Mouse (Mus musculus): ENCODE data around the gene Prc1.
"Not testable (repeated sequence)": the region's sequence is repeated elsewhere in the genome, so short reads cannot be mapped to it uniquely, and the experiment has no call there.

The Prc1 gene

GRCm38 (mm10) chr7:80285725-80286124 is 8.5 kb upstream of the Prc1 start:
- DNase-seq (ENCODE audit: low read depth, low spot score): no peak

GRCm38 (mm10) chr7:80287736-80288135 is 6.5 kb upstream of the Prc1 start:
- DNase-seq (ENCODE audit: low read depth, low spot score): no peak

- DNase-seq (ENCODE audit: low read depth, low spot score): no peak
Observed at GRCm38 (mm10) chr7:80294764-80295648, 756 bp downstream of the Prc1 start.

- no peak for DNase-seq (ENCODE audit: low read depth, low spot score)
Observed at GRCm38 (mm10) chr7:80296462-80296861, 2.2 kb downstream of the Prc1 start.

DNA sequence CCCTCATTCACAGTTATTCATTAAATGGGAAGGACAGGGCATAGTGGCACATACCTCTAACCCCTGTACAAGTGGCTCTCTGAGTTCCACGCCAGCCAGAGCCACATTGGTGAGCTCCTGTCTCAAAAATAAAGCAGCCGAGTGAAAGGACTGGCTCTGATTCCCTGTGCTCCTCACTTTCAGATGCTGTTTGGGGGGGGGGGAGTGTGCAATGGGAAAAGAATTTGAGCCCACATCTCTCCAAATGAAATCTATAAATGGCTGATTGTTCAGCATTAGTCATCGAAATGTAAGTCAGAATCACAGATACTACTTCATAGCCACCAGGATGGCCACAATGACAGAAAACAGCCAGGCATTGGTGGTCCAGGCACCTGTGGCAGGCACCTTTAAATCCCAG is 2.8 kb downstream of the Prc1 start:
- DNase-seq (ENCODE audit: low read depth, low spot score): no peak

GRCm38 (mm10) chr7:80298754-80299153 is 4.5 kb downstream of the Prc1 start:
- DNase-seq (ENCODE audit: low read depth, low spot score): no peak

GRCm38 (mm10) chr7:80299568-80299967 is 5.3 kb downstream of the Prc1 start:
- DNase-seq (ENCODE audit: low read depth, low spot score): no peak

DNA sequence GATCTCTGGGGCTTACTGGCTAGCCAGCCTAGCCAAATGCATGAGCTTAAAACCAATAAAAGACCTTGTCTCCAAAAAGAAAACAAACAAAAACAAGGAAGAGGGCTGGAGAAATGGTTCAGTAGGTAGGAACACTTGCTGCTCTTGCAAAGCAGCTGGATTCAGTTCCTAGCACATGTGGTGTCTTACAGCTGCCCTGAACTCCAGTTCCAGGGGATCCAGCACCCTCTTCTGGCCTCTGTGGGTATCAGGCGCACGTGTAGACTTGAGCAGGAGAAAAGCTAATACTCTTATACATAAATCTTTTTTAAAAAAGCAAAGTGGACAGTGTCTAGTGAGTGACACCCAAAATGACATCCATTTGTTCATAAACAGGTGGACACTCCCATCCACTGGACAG is 7.3 kb downstream of the Prc1 start:
- DNase-seq (ENCODE audit: low read depth, low spot score): no peak

GRCm38 (mm10) chr7:80307766-80308165 is 13.5 kb downstream of the Prc1 start:
- no peak for DNase-seq (ENCODE audit: low read depth, low spot score)

DNA sequence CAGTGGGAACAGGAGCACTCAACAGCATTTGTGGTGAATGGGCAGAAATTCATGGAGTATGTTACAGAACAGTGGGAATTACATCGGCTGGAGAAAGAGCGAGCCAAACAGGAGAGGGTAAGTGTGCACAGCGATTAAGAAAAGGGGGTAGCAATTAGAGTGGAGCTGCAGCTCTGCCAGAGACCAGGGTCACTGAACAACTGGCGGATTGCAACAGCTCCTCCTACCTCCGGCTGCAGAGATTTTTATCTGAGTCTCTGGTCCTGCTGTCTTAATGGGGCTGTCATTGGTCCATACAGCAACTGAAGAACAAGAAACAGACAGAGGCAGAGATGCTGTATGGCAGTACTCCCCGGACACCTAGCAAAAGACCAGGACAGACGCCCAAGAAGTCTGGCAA is 16.5 kb downstream of the Prc1 start:
- no peak for DNase-seq (ENCODE audit: low read depth, low spot score)

DNA sequence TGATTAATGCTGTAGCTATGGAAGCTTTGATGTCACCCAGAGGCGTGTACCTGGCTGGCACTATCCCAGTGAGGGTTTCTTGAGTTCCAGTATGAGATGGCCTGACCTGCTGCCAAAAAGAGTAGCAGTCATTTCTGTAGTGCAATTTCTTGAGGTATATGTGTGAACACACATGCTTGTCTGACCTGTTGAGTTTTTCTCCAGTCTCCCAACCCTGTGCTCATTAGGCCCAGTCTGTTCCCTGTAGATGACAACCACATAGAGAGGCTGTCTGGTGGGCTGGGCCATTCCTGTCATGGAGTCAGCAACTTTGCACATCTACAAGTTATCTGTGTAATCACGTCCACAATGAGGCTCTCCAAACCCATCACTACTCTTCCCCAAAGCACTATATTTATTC is 21.5 kb downstream of the Prc1 start:
- DNase-seq (ENCODE audit: low read depth, low spot score): no peak

DNA sequence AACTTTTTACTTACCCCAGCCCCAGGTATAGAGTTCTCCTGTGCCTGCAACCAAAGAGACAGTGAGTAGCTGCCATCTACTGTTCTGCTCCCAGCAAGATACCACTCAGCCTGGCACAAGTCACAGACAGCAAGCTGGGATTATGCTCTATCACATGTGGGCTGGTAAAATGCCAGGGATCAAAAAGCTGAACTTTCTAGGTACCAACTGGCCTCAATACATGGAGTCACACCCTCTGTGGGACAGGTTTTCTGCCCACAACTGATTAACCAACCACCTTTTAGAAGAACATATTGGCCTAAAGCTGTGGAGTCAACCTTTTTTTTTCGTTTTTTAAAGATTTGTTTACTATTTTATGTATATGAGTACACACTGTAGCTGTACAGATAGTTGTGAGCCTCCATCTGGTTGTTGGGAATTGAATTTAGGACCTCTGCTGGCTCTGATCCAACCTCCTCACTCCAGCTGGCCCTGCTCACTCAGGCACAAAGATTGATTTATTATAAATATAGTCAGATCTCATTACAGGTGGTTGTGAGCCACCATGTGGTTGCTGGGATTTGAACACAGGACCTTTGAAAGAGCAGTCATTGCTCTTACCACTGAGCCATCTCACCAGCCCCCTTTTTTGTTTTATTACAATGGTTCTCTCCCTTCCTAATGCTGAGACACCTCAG is 23.3 kb downstream of the Prc1 start:
- DNase-seq (ENCODE audit: low read depth, low spot score): no peak

DNA sequence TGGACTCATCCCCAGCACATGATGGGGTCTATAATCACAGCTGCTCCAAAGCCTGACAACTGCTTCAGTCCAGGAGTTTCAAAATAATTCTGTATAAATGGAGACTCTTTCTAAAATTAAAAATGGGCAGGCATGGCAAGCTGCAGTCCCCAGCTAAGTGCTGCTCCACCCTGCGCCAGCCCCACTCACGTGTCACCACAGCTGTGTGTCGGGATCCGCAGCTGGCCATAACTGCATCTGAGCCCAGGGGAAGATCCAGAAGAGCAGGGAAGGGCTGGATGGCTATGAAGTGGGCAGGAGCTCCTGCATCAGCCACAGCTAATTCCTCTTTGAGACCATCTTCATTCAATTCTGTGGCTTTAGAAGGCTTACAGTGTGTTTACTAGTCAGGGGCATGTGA is 24.4 kb downstream of the Prc1 start:
- no peak for DNase-seq (ENCODE audit: low read depth, low spot score)

GRCm38 (mm10) chr7:80319846-80320496 is 25.7 kb downstream of the Prc1 start:
- no peak for DNase-seq (ENCODE audit: low read depth, low spot score)

GRCm38 (mm10) chr7:80323336-80323735 is 29.1 kb downstream of the Prc1 start:
- DNase-seq (ENCODE audit: low read depth, low spot score): no peak

DNA sequence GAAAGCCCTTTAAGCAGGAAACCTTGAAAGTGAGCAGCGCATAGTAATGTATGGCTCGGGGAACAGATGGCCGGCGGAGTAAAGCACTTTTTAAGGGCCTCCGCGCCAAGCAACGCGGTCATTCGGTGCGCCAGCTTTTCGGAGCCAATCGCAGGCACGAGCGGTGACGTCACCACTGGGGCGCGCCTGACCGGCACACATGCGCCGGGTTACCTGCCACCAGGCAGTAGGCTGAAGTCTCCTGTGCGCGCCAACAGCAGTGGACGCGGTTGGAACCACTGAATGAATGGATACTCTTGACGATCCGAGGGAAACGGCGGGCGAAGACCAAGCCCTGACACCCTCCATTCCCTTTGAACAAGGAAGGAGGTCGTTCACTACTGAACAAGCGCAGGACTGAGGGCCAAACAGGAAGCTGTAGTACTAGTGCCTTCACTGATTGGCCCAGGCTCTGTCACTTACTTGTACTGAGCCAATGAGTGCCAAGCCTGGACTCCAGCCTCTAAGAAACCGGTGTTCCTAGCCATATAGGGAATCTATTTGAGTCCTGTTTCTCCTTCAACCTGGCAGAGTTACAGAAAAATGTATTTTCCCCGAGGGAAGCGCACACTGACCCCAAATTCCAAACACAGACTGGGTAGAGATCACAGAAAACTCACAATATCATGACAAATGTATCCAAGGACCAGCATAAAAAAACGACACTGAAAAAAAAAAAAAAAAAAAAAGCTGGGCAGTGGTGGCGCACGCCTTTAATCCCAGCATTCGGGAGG is 30.0 kb downstream of the Prc1 start, which contains the start of gene Rccd1:
Gene Rccd1 (minus strand): TSS at position 412 of the 773 bp plus-strand sequence.
- peak; percentile 83 for DNase-seq (ENCODE audit: low read depth, low spot score)

- DNase-seq (ENCODE audit: low read depth, low spot score): not testable (repeated sequence)
Observed at GRCm38 (mm10) chr7:80324816-80325119, 30.5 kb downstream of the Prc1 start.

DNA sequence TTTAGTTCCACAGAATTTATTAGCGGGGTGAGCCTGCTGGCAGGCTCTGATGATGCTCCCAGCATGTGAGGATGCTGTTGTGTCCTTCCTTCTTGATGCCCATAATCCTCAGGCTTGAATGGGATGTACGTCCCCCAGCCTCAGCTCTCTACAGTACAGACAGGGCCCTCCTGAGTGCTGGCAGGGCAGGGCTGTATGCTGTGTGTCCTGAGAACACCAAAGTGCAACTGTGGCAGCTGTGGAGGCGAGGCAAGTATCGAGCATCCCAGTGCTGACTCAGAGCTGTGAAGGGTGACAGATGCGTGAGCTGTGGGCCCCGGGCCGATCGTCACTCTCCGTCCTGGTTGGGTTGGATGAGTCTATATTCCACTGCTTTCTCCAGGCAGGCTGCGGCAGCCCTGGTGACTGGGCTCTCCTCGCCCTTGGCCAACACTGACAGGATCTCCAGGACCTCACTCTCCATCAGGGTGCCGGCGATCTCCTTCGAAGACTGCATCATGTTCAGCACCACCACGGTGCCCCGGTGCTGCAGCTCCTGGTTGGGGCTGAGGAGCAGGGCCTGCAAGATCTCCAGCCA is 31.1 kb downstream of the Prc1 start:
- no peak for DNase-seq (ENCODE audit: low read depth, low spot score)

DNA sequence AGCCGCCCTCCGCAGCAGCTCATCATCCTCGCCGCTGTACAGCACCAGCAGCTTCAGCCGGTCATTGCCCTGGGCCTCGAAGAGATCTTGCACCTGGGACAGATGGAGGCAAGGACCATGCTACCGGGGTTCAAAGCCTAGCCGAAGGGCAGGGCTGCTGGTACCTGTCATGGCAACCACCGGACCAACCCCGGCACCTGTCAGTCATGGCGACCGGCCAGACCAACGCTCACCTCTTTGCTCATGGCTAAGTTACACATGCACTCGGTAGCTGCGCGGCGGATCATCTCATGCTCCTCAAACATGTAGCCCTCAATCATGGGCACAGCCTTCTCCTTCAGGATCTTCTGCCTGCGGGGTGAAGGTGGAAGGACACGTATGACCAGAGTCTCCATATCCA is 31.8 kb downstream of the Prc1 start:
- no peak for DNase-seq (ENCODE audit: low read depth, low spot score)

DNA sequence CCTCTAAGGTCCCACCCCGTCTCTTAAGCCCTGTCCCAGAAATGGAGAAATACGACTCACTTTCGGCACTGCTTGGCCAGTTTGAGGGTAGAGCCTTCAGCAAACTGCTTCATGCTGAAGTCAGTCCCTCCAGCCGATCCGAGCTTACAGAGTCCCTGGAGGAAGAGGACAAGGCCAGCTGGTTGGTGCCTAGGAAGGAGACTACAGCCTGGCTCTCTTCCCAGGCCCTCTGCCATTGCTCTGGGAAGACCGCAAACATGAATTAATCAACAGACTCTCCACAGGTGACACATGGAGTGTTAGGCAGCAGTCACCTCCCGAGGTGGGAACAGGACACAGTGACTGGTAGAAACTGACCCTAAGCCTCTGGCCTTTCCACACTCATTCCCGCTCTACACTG is 36.0 kb downstream of the Prc1 start:
- no peak for DNase-seq (ENCODE audit: low read depth, low spot score)

DNA sequence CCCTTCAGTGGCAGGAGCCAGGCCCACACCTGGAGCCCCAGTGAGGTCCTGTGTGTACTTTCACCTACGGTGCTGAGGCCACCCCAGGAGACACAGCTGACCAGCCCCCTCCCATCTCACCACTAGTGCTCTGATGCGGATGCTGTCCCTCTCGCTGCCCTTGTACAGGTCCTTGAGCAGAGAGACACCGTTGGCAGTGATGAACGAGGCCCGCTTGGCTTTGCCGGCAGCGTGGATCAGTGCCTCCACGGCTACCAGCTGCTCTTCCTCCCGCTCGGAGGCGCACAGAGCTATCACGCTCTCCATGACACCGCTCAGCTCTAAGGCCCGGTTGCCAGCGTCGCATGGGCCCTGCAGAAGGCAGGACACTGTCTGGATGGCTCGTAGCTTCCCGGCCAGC is 37.2 kb downstream of the Prc1 start:
- DNase-seq (ENCODE audit: low read depth, low spot score): no peak

GRCm38 (mm10) chr7:80334848-80335247 is 40.6 kb downstream of the Prc1 start:
- no peak for DNase-seq (ENCODE audit: low read depth, low spot score)

Data from WW6 (cell line).